11 mouse cellular contexts compared by ENCODE assay signal in the genomic region with DNA sequence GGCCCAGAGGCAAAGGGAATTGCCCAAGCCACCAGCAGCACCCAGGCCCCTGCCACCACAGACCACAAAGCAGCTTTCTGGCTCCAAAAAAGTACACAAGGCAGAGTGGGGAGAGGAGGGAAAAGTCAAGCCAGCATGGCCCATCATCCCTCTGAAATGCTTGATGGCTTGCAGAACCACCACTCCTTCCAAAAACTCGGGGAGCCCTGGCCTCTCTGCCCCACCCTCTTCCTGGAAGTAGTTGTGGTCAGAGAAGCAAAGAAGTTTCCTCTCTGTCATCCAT. TPM values are rescaled to one million over a fixed set of nuclear protein-coding genes. Genes with fewer than 3 reads are reported as not detected.
DNase-seq lines count a peak whose midpoint lies in the region; ATAC-seq and TF ChIP-seq lines count a peak whose summit lies in the region.
"Had no signal": no experiment of that assay in that cellular context is flagged by ENCODE, and none has a peak within 500 bp of the region (broad histone marks: within the 10 kb centered on the region; RNA-seq: fewer than 3 reads in every experiment).

No protein-coding gene starts in this region.

- no peak for DNase-seq in heart, adult 9 months (ENCODE audit: low spot score in 2 of 2)
- no peak for DNase-seq in spleen, adult 2 months (ENCODE audit: low read depth in 1 of 2, low spot score in 2 of 2)
- DNase-seq in spleen, postnatal 14 days (ENCODE audit: low spot score in 2 of 2) = no peak
- peak; percentile 52 for DNase-seq in thymus, postnatal 4 days
- DNase-seq in gastrocnemius, postnatal 25 days = no peak
- no peak for DNase-seq in adrenal gland, postnatal 10 days
- DNase-seq: lung, adult 2 months; right cerebral cortex, postnatal 4 days had no signal

- 14% methylated on average over 1 of the region's 1 CpGs for WGBS in heart, embryonic 13.5 days
- 8% methylated on average over 1 of the region's 1 CpGs for WGBS in spleen, adult 2 months
- WGBS in limb, embryonic 12.5 days = 27% methylated on average over 1 of the region's 1 CpGs

- peak overlapping the region; percentile 85 for H3K4me3 ChIP-seq in heart, embryonic 13.5 days
- peak overlapping the region; percentile 15; the same call in 1 of the 2 replicates for H3K4me3 ChIP-seq in spleen, adult 2 months (ENCODE audit: extremely low read depth, insufficient read depth, insufficient read length)
- H3K4me3 ChIP-seq in limb, embryonic 12.5 days (replicated peaks) = peak overlapping the region; percentile 67

- no peak for TF ChIP-seq POLR2A in spleen, adult 2 months (IDR thresholded peaks at IDR 0.05; ENCODE audit: low read depth, low read length)

- peak overlapping the region; percentile 93 for H3K9ac ChIP-seq in heart, embryonic 13.5 days
- H3K9ac ChIP-seq in limb, embryonic 12.5 days (replicated peaks) = 0 out of 2 replicates have a peak overlapping the region, but pooled peaks have one; percentile 31

- no peaks in the 10 kb centered on the region for H3K27me3 ChIP-seq in heart, embryonic 13.5 days (replicated peaks)
- H3K27me3 ChIP-seq in spleen, adult 2 months (ENCODE audit: control insufficient read depth, insufficient read depth, low read length) = no peaks in the 10 kb centered on the region
- H3K27me3 ChIP-seq in limb, embryonic 12.5 days = 0 out of 2 replicates have a peak, but pooled peaks cover 3% of the 10 kb centered on the region

- peak overlapping the region; percentile 82 for H3K27ac ChIP-seq in heart, embryonic 13.5 days (replicated peaks)
- H3K27ac ChIP-seq in spleen, adult 2 months (ENCODE audit: insufficient read depth, low read length) = no peak overlapping the region
- H3K27ac ChIP-seq in limb, embryonic 12.5 days = no peak overlapping the region

- no peak for ATAC-seq in heart, embryonic 13.5 days (ENCODE audit: extremely low read depth, insufficient number of reproducible peaks, low FRiP score, low TSS enrichment)
- ATAC-seq in limb, embryonic 12.5 days (ENCODE audit: insufficient number of reproducible peaks, insufficient read depth, low FRiP score, low TSS enrichment, low read depth) = no peak

- H3K36me3 ChIP-seq in heart, embryonic 13.5 days = peaks cover 5% of the 10 kb centered on the region; the same call in 1 of the 2 replicates
- no peaks in the 10 kb centered on the region for H3K36me3 ChIP-seq in spleen, adult 2 months (ENCODE audit: control insufficient read depth, insufficient read depth, low read length)
- no peaks in the 10 kb centered on the region for H3K36me3 ChIP-seq in limb, embryonic 12.5 days

- no peak for TF ChIP-seq CTCF in spleen, adult 2 months (IDR thresholded peaks at IDR 0.05; ENCODE audit: extremely low read depth, insufficient read depth, insufficient read length, insufficient replicate concordance)

- H3K9me3 ChIP-seq in heart, embryonic 13.5 days = no peaks in the 10 kb centered on the region
- H3K9me3 ChIP-seq in limb, embryonic 12.5 days = no peaks in the 10 kb centered on the region

- peak overlapping the region; percentile 97 for H3K4me2 ChIP-seq in heart, embryonic 13.5 days
- peak overlapping the region; percentile 99 for H3K4me2 ChIP-seq in limb, embryonic 12.5 days

- H3K4me1 ChIP-seq in heart, embryonic 13.5 days = peaks cover 72% of the 10 kb centered on the region
- H3K4me1 ChIP-seq in spleen, adult 2 months (ENCODE audit: control insufficient read depth, insufficient read depth, insufficient read length) = peaks cover 20% of the 10 kb centered on the region
- peaks cover 64% of the 10 kb centered on the region for H3K4me1 ChIP-seq in limb, embryonic 12.5 days (replicated peaks)

RNA-seq across cellular contexts. Expression of a gene that starts 2.2 kb away (rescaled TPM):
- polyA plus RNA-seq in heart, embryonic 13.5 days (2015; fragmentation: Nextera tagmentation; extraction: Ambion mirVana) = 4.8 and 5.7 TPM in 2 replicates
- 14.0 and 29.0 TPM in 2 replicates for polyA plus RNA-seq in spleen, adult 2 months (2012; rRNA removed)
- polyA plus RNA-seq in limb, embryonic 12.5 days (2016; fragmentation: Nextera tagmentation; extraction: Ambion mirVana) = 8.9 and 9.5 TPM in 2 replicates
- total RNA-seq in gastrocnemius, postnatal 25 days (2021) = 1 to 10 TPM in 1 of 2 experiments, under 1 TPM in 1; 0.51 to 2.4 TPM
- total RNA-seq in adrenal gland, postnatal 10 days (2021) = 1 to 10 TPM; 2.1 to 2.6 TPM

RNA-seq across cellular contexts. Expression of a gene that starts 5.4 kb away (rescaled TPM):
- not detected in 2 replicates for polyA plus RNA-seq in heart, embryonic 13.5 days (2015; fragmentation: Nextera tagmentation; extraction: Ambion mirVana)
- polyA plus RNA-seq in spleen, adult 2 months (2012; rRNA removed) = 0.35 TPM in 1 of 2 replicates, not detected in the other
- not detected in 2 replicates for polyA plus RNA-seq in limb, embryonic 12.5 days (2016; fragmentation: Nextera tagmentation; extraction: Ambion mirVana)
- total RNA-seq in gastrocnemius, postnatal 25 days (2021) = not detected
- total RNA-seq in adrenal gland, postnatal 10 days (2021) = not detected
- total RNA-seq: gastrocnemius, postnatal 4 days had no signal

RNA-seq across cellular contexts. Expression of a gene that starts 7.6 kb away (rescaled TPM):
- polyA plus RNA-seq in heart, embryonic 13.5 days (2015; fragmentation: Nextera tagmentation; extraction: Ambion mirVana) = not detected in 2 replicates
- polyA plus RNA-seq in spleen, adult 2 months (2012; rRNA removed) = not detected in 2 replicates
- not detected in 2 replicates for polyA plus RNA-seq in limb, embryonic 12.5 days (2016; fragmentation: Nextera tagmentation; extraction: Ambion mirVana)
- not detected for total RNA-seq in gastrocnemius, postnatal 25 days (2021)
- not detected for total RNA-seq in adrenal gland, postnatal 10 days (2021)
- total RNA-seq: gastrocnemius, postnatal 4 days had no signal
- polyA plus RNA-seq: lung, adult 2 months had no signal

RNA-seq across cellular contexts. Expression of a gene that starts 12.8 kb away (rescaled TPM):
- not detected in 2 replicates for polyA plus RNA-seq in heart, embryonic 13.5 days (2015; fragmentation: Nextera tagmentation; extraction: Ambion mirVana)
- not detected in 2 replicates for polyA plus RNA-seq in spleen, adult 2 months (2012; rRNA removed)
- polyA plus RNA-seq in limb, embryonic 12.5 days (2016; fragmentation: Nextera tagmentation; extraction: Ambion mirVana) = not detected in 2 replicates
- not detected for total RNA-seq in gastrocnemius, postnatal 25 days (2021)
- total RNA-seq in adrenal gland, postnatal 10 days (2021) = not detected
- total RNA-seq: gastrocnemius, postnatal 4 days had no signal

RNA-seq across cellular contexts. Expression of a gene that starts 22.5 kb away (rescaled TPM):
- polyA plus RNA-seq in heart, embryonic 13.5 days (2015; fragmentation: Nextera tagmentation; extraction: Ambion mirVana) = 0.36 TPM in 1 of 2 replicates, not detected in the other
- polyA plus RNA-seq in spleen, adult 2 months (2012; rRNA removed) = 0.47 TPM in 1 of 2 replicates, not detected in the other
- 0.51 TPM in 1 of 2 replicates, not detected in the other for polyA plus RNA-seq in limb, embryonic 12.5 days (2016; fragmentation: Nextera tagmentation; extraction: Ambion mirVana)
- not detected for total RNA-seq in gastrocnemius, postnatal 25 days (2021)
- not detected for total RNA-seq in adrenal gland, postnatal 10 days (2021)
- total RNA-seq: gastrocnemius, postnatal 4 days had no signal

Comparison
In these comparisons a context has a peak if more than half of its experiments do, and no peak if none do; other contexts are left out.
1. H3K4me3 ChIP-seq: peak in every context shown above with its lines; median percentile 85 in heart, embryonic 13.5 days; 67 in limb, embryonic 12.5 days; 15 in spleen, adult 2 months.